Mouse (Mus musculus) MEL (cell line): ENCODE results near the gene Pls1.

Source experiments
- CTCF ChIP-seq, 3 experiments: IDR thresholded peaks in 2 of 3; conservative IDR thresholded peaks in 1 of 3; 2 replicates each; pipeline ENCODE4 v1.5.1; 2011 to 2012; ENCODE audit warnings: low read length in 3 of 3, low read depth in 2 of 3, mild to moderate bottlenecking in 2 of 3, improper control_type of control experiment in 1 of 3, inconsistent platforms in 1 of 3, mixed read lengths in 1 of 3, moderate library complexity in 1 of 3; ENCODE audit not compliant: control insufficient read depth in 1 of 3, insufficient read depth in 1 of 3, poor library complexity in 1 of 3, severe bottlenecking in 1 of 3
- MAX ChIP-seq: IDR thresholded peaks from 2 replicates; pipeline ENCODE4 v1.6.1; 2011; ENCODE audit warnings: low read length, improper control_type of control experiment
- NELFE ChIP-seq: IDR thresholded peaks from 2 replicates; pipeline ENCODE4 v1.6.1; 2011; ENCODE audit warnings: low read depth, low read length, improper control_type of control experiment
- POLR2A ChIP-seq, 2 experiments: IDR thresholded peaks; 2 replicates each; pipeline ENCODE4 v1.6.1; 2011 to 2012; ENCODE audit warnings: low read length in 2 of 2, mild to moderate bottlenecking in 2 of 2, control low read depth in 1 of 2, improper control_type of control experiment in 1 of 2, low read depth in 1 of 2, moderate library complexity in 1 of 2; ENCODE audit not compliant: control insufficient read depth in 1 of 2, insufficient read depth in 1 of 2, poor library complexity in 1 of 2
- SMC3 ChIP-seq: IDR thresholded peaks from 2 replicates; pipeline ENCODE4 v1.6.1; 2011; ENCODE audit warnings: low read depth, low read length, improper control_type of control experiment
- ZKSCAN1 ChIP-seq: IDR thresholded peaks from 2 replicates; pipeline ENCODE4 v1.6.1; 2012; ENCODE audit warnings: low read depth, mild to moderate bottlenecking, inconsistent platforms, low read length, improper control_type of control experiment, moderate library complexity

DNA sequence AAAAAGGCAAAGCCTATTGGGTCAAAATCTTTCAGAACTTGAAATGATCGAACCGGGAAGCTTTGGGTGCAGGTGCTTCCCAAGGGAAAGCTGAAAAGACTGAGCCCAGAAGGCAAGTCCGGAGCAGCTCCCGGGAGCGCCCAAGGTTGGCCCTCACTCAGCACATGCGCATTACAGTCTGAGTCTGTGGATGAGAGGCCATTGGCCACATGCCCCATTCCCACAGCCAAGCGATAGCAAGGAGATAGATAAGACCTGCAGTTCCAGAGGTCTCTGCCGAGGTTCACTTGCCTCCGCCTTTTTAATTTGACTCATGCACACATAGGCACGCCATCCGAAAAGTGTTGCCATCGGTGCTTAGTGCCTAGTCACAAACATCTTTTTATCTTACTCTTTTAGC, 39.7 kb downstream of the Pls1 start:
- no peak for TF ChIP-seq MAX
- TF ChIP-seq POLR2A (IDR thresholded peaks at IDR 0.05; ENCODE audit: control insufficient read depth in 1 of 2, insufficient read depth in 1 of 2, low read depth in 1 of 2, low read length in 2 of 2, poor library complexity in 1 of 2) = no peak
- TF ChIP-seq NELFE = no peak
- TF ChIP-seq ZKSCAN1 = no peak
- TF ChIP-seq SMC3 = no peak
- TF ChIP-seq CTCF (IDR thresholded peaks at IDR 0.05 in 2 of 3, conservative IDR thresholded peaks at IDR 0.05 in 1 of 3; ENCODE audit: control insufficient read depth in 1 of 3, insufficient read depth in 1 of 3, low read depth in 2 of 3, low read length in 3 of 3, poor library complexity in 1 of 3, severe bottlenecking in 1 of 3) = no peak
